Mouse (Mus musculus) spleen, adult 2 months (tissue): ENCODE results near the gene Thada.

Source experiments
- CTCF ChIP-seq: fragments of 200-500 bp; IDR thresholded peaks from 2 replicates; pipeline ENCODE4 v1.5.1; 2011; ENCODE audit warnings: mild to moderate bottlenecking, inconsistent platforms; ENCODE audit not compliant: insufficient read depth, insufficient read length, insufficient replicate concordance; ENCODE audit errors: extremely low read depth
- POLR2A ChIP-seq: fragments of 200-500 bp; IDR thresholded peaks from 2 replicates; pipeline ENCODE4 v1.6.1; 2011; ENCODE audit warnings: low read depth, low read length, inconsistent platforms

DNA sequence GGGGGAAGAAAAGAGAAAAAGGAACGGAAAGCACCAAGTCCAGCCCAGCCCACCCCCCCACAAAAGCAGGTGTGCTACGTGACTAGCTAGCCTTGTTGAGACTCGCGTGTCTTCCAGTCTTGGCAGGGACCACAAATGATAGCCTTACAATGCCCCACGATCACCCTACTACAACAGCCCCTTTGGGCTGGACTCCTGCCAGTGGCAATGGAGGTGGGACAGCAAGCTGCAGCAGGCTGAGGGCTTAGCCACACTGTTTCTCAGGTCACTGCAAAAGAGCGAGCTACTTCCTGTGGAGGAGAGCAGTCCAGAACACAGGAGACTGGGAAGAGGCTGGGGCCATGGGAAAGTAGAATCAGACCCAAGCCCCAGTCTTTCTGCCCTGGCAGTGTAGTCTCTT is 201.7 kb downstream of the Thada start:
- TF ChIP-seq CTCF: no peak
- no peak for TF ChIP-seq POLR2A
